Mouse (Mus musculus): ENCODE measurements around the gene Ccnb1. TPM values are rescaled to one million over a fixed set of nuclear protein-coding genes. Genes with fewer than 3 reads are reported as not detected.
"Not testable (repeated sequence)": the region's sequence is repeated elsewhere in the genome, so short reads cannot be mapped to it uniquely, and the experiment has no call there.

Gene Ccnb1
- polyA plus RNA-seq, 1 experiment = 3.5 TPM

DNA sequence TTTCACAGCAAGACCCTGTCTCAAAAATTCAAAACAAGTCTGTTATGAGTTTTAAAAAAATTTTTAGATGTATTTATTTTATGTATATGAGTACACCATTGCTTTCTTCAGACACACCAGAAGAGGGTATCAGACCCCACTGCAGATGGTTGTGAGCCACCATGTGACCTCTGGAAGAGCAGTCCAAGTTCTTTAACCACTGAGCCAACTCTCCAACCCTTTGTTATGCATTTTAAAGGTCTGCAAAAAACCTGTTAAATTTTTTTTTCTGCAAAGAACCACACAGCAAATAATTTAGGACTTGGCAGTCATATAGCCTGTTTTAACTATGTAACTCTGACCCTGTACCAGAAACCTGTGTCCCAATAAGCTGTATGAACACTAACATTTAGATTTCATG, 11.7 kb downstream of the Ccnb1 start:
- no peak for DNase-seq (ENCODE audit: low read depth)

DNA sequence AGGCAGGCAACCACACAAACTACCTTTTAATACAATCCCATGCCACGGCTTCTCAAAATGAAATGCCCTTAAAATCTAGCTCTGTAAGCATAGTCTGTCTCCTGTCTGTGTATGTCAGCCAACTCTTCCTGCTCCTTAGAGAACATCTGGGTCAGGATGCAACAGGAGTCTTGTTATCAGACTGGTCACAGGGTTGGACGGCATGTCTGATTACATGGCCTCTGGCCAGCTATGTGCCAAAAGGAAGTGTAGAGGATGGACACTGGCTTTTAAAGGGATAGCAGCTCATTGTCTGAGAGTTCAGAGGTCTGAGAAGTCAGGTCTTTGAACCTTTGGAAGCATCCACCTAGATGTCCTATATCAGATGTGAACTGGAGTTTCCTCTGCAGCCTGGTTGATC, 31.0 kb downstream of the Ccnb1 start:
- no peak for DNase-seq (ENCODE audit: low read depth)

DNA sequence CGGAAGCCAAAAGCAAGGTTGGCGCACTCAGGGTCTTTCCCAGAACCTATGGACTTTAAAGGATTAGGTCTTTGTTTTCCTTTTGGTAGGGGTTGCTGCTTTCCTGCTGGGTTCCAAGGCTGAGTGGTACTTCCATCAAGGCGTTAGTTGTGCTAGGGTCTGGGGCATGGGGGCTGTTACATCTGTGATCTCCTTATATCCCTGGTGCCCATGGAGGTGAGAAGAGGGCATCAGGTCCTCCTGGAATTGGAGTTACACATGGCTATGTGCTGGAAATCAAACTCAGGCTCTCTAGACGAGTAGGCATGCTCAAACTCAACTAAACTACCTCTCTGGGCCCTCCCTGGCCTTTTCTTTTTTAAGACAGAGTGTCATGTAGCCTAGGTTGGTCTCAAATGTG, 32.2 kb downstream of the Ccnb1 start:
- no peak for DNase-seq (ENCODE audit: low read depth)

DNA sequence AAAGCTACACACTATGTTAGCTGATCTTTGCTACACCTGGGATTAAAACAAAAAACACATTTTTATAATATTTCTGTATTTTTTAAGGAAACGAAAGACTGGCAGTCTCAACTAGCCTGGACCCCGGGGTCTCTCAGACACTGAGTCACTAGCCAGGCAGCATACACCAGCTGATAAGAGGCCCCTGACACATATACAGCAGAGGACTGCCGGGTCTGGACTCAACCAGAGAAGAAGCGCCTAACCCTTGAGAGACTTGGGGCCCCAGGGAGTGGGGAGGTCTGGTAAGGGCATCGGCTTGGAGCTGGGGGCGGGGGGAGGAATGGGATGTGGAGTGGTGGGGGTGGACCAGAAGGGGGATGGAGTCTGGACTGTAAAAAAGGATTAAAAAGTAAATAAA, 33.4 kb downstream of the Ccnb1 start:
- DNase-seq (ENCODE audit: low read depth) = no peak

DNA sequence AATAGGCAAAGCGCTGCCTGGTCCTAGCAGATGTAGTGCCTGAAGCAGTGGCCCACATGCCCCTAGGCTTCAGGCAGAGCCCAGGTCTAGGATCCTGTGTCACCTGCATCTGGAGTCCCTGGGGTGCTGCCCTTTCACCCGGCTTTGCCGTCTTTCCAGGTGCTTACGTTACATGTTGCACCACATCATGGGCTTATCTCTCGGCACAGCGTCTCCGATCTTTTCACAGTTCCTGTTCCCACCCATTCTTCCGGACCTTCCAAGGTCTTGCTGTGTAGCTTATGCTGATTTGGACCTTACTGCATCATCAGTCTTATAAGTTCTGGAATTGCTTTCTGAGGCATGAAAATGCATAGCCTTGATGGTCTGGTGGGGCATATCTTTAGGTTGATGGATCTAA, 33.8 kb downstream of the Ccnb1 start:
- DNase-seq (ENCODE audit: low read depth) = no peak

DNA sequence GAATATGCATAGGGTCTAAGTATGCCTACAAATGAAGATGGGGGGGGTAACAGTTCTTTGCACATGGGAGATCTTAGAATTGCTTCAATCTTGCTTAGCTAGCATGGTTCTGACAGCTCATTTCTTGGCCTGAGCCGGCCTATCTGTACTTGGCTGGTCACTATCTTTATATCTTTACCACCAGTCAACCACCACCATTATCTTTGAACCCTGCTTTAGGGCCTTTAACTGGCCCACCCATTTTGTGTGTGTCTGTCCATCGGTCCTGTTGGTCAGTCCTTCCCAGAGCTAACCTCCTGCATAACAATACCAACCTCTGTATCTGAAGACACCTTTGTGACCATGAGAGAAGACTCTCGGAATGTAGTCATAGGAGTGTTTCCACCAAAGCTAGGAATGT, 35.0 kb downstream of the Ccnb1 start:
- no peak for DNase-seq (ENCODE audit: low read depth)

DNA sequence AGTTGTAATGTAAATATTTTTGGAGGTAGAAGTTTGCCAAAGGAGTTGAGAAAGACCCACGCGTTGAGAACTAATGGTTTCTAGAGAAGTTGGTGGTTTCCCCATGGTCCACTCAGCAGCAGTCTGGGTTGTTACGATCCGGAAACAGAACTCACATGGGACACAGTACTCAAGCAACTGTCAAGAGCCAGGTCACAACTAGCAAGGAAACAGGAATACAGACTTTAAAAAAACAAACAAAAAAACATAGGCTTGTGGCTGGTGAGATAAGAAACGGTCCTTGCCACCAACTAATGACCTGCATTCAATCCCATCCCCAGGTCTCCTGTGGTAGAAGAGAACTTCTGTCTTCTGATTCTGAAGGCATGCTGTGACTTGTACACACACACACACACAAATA, 35.6 kb downstream of the Ccnb1 start:
- DNase-seq (ENCODE audit: low read depth) = no peak

DNA sequence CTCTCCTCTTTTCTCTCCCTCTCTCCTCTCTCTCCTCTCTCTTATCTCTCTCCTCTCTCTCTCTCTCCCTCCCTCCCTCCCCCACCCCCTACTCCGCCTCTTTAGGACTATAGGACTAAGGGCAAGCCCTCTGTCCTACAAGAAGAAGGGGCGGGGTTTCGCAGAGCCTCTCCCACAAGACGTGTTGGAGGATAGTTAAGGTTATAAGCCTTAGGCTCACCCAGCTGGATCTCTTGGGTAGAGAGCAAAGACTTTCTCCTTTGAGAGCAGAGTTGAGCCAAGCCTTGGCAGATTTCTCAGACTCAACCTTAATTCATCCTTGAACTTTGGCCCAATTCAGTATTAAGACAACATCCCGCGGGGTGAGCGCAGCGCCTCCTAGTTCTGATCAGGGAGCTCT, 37.7 kb downstream of the Ccnb1 start:
- DNase-seq (ENCODE audit: low read depth) = peak; percentile 42

DNA sequence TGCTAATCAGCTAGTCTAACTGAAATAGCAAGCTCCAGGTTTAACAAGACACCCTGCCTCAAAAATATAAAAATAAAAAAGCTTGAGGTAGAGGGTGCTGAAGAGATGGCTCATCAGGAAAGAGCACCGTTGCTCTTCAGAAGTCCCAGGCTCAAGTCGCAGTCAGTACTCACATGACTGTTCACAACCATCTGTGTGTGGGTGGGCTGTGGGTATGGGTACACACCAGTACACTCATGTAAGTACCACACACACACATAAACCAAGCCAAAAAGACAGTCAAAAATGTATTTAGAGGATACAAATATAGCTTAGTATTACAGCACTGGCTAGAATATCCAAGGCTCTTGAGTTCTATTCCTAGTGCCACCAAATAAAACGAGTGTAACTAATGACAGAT, 40.3 kb downstream of the Ccnb1 start:
- no peak for DNase-seq (ENCODE audit: low read depth)

DNA sequence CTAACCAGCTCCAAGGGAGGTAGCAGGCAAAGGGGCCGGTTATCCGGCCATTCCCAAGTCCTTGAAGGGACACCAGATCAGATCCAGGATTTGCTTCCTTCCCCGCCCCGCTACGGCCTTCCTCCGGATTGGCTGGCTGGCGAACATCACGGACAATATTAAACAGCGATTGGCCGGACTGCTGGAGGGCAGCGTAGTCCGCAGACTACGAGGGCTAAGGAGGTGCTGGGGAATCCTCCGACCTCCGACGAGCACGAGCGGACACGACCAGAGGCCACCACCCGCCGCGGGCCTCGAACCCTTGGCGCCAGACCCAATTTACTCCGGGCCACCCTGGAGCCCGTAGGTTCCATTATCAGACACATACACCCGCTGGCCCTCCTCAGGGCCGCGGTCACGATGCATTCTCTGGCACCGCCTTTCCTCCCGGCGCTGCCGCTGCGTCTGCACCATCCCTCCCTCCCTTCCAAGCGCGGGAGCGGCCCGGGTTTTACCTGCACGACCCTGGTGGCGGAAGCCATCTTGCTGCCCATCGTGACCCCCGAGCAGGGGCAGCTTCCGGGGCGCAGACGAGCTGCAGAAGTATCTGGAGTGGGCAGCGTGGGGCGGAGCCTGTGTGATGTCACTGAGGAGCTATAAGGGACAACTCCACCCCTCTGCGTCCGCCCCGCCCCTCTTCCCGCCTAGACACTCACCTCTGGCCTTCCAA, 42.2 kb downstream of the Ccnb1 start, which contains the start of gene Mrps36:
TSS of gene Mrps36 (minus strand) at position 624 of the 709 bp plus-strand sequence.
- DNase-seq (ENCODE audit: low read depth) = peak; percentile 60

DNA sequence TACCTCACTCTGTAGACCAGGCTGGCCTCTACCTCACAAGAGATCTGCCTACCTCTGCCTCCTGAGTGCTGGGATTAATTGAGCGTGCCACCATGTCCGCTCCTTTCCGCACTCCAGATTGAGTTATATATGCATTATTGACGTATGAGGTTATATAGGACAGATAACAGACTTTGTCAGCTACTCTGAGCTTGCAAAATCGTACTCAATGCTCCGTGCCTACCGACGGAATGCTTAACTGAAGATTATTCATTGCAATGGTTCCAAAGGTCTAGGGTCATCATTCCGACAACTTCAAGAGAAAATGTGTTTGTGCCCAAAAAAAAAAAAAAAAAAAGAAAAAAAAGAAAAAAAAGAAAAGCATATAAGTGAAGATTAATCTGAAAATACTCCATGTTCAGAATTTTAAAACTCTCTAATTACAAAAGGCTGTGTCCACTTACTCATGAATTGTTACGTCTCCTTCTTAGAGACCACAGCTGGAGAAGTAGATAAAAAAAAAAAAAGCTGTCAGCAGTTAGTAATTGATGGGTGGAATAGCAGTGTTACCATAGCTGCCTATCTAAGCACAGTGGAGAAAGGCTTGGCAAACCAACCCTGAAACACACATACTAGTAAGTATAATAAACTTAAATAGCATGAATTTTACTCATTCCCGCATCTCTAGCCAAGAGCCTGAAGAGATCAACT, 42.9 kb downstream of the Ccnb1 start:
- no peak for DNase-seq (ENCODE audit: low read depth)

DNA sequence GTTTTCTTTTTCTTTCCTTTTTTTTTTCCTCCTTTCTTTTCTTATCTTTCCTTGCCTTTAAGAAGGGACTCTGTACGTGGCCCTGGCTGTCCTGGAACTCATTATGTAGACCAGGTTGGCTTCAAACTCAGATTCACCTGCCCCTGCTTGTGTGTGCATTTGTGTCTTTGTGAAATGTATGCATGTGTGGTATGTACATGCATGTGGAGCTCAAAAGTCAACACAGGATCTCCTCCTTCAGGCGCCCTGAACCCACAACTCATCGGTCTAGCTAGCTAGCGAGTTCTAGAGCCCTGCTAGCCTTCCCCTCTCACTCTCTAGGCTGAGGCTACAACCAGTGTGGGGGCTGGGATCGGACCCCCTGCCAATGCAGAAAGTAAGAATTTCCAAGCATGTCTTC, 43.5 kb downstream of the Ccnb1 start:
- DNase-seq (ENCODE audit: low read depth) = no peak

DNA sequence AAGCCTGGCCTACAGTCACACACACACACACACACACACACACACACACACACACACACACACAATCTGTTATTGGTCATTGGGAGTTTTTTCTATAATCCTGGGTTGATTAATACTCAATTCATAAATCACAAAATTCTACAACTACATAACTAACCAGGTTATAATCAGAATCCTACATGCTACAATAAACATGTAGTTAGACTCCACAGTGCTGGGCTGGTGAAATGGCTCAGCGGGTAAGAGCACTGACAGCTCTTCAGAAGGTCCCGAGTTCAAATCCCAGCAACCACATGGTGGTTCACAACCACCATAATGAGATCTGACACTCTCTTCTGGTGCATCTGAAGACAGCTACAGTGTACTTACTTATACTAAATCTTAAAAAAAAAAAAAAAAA, 53.6 kb downstream of the Ccnb1 start:
- DNase-seq (ENCODE audit: low read depth) = no peak

DNA sequence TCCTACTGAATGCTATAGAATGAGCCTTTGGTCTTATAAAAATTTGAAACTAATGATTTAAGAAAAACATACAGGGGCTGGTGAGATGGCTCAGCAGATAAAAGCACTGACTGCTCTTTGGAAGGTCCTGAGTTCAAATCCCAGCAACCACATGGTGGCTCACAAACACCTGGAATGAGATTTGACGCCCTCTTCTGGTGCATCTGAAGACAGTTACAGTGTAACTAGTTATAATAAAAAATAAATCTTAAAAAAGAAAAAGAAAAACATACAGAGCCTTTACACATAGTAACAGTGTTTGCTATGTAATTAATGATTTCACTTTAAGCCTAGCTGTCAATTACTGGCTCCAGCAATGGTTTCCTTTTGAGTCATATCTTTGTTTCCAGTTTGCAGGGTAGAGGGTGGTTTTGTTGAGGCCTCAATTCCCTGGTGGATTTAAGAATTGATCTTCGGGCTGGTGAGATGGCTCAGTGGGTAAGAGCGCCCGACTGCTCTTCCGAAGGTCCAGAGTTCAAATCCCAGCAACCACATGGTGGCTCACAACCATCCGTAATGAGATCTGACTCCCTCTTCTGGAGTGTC, 54.8 kb downstream of the Ccnb1 start:
- DNase-seq (ENCODE audit: low read depth) = not testable (repeated sequence)

DNA sequence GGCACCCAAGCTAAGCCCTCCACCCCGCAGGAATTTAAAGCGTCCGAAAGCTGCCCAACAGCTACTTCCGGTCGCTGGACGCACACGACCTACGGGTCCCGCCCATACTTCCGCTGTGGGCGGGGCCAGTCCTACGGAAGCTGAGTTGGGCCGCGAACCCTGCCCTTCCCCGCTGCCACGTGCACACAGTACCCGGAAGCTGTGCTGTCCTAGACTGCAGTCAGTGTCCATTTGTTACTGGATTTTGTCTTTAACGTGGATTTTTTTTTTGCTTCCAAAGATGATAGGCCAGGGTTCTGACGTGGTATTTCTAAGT, 55.6 kb downstream of the Ccnb1 start, which contains the start of gene Cdk7:
TSS of gene Cdk7 (minus strand) at position 79 of the 316 bp plus-strand sequence.
- peak; percentile 58 for DNase-seq (ENCODE audit: low read depth)

DNA sequence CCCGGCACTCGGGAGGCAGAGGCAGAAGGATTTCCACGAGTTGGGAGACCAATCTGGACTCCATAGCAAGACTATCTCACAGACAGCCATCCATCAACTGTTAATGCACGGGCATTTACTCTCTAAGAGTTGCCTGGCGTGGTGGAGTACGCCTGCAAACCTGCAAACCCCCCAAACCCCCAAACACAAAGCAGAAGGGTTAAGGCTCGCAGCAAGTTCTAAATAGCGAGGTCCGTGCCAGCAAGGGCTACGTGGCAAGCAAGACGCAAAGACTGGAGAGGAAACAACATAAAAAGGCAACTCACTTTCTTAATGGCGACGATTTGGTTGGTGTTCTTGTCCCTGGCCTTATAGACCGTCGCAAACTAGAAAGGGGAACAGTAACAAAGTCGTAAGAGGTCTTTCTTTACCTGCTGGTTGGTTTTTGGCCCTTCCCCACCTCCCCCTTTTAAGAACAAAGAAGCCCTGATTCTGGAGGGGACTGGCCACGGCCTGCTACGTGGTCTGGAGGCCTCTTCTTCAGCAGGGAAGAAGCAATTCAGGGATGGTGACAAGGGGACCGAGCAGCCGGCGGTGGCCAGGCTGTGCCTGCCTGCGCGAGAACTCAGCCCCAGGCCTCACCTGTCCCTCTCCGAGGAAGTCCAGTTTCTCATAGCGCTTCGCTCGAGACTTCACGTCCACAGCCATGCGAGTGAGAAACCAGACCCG, 56.1 kb downstream of the Ccnb1 start:
- no peak for DNase-seq (ENCODE audit: low read depth)

Other genes starting within 250 kb of the Ccnb1 start
- gene Ocln, start 233.9 kb downstream of the Ccnb1 start, polyA plus RNA-seq (2012; rRNA removed) = 10.0 and 12.8 TPM in 2 replicates
- gene Marveld2, start 169.6 kb downstream of the Ccnb1 start, polyA plus RNA-seq (2012; rRNA removed) = 10.3 and 12.6 TPM in 2 replicates
- gene Ak6, start 135.6 kb downstream of the Ccnb1 start, polyA plus RNA-seq (2012; rRNA removed) = 50.3 and 61.2 TPM in 2 replicates
- 5.5 and 5.8 TPM in 2 replicates for gene Rad17, start 135.5 kb downstream of the Ccnb1 start, polyA plus RNA-seq (2012; rRNA removed)
- 2.6 and 5.2 TPM in 2 replicates for gene Taf9, start 135.0 kb downstream of the Ccnb1 start, polyA plus RNA-seq (2012; rRNA removed)
- gene Ccdc125, start 116.9 kb downstream of the Ccnb1 start, polyA plus RNA-seq (2012; rRNA removed) = 2.2 and 3.5 TPM in 2 replicates
- gene Cdk7, start 55.6 kb downstream of the Ccnb1 start, polyA plus RNA-seq (2012; rRNA removed) = 19.7 and 20.7 TPM in 2 replicates
- gene Mrps36, start 41.9 kb downstream of the Ccnb1 start, polyA plus RNA-seq (2012; rRNA removed) = 43.7 and 45.6 TPM in 2 replicates
- 0.38 and 0.45 TPM in 2 replicates for gene Cenph, start 10.7 kb downstream of the Ccnb1 start, polyA plus RNA-seq (2012; rRNA removed)
- gene Slc30a5, start 46.9 kb upstream of the Ccnb1 start, polyA plus RNA-seq (2012; rRNA removed) = 36.2 and 40.6 TPM in 2 replicates